Mouse (Mus musculus) cerebellum, adult (tissue): ENCODE results near the gene Snd1.

Experiments
- ATAC-seq: cut with Nextera tagmentation; 2 replicates; pipeline ENCODE4 v1.9.2; 2017; ENCODE audit warnings: mild to moderate bottlenecking, moderate library complexity, mixed read lengths; ENCODE audit not compliant: insufficient number of reproducible peaks, low FRiP score, low TSS enrichment

The Snd1 gene

GRCm38 (mm10) chr6:28681521-28682457 is 206.8 kb downstream of the Snd1 start:
- ATAC-seq: no peak

- ATAC-seq: no peak
Observed at GRCm38 (mm10) chr6:28685052-28685451, 210.1 kb downstream of the Snd1 start.

- ATAC-seq: no peak
Observed at GRCm38 (mm10) chr6:28685745-28686144, 210.8 kb downstream of the Snd1 start.

GRCm38 (mm10) chr6:28687776-28688175 is 212.8 kb downstream of the Snd1 start:
- no peak for ATAC-seq

GRCm38 (mm10) chr6:28692659-28693058 is 217.7 kb downstream of the Snd1 start:
- ATAC-seq: no peak

- ATAC-seq: no peak
Observed at GRCm38 (mm10) chr6:28697214-28697613, 222.3 kb downstream of the Snd1 start.

- no peak for ATAC-seq
Observed at GRCm38 (mm10) chr6:28704612-28705011, 229.7 kb downstream of the Snd1 start.

GRCm38 (mm10) chr6:28705384-28706107 is 230.6 kb downstream of the Snd1 start:
- peak; percentile 80 for ATAC-seq

- ATAC-seq: no peak
Observed at GRCm38 (mm10) chr6:28706108-28706975, 231.4 kb downstream of the Snd1 start.

- no peak for ATAC-seq
Observed at GRCm38 (mm10) chr6:28706976-28707592, 232.1 kb downstream of the Snd1 start.

- ATAC-seq: no peak
Observed at GRCm38 (mm10) chr6:28710035-28710434, 235.1 kb downstream of the Snd1 start.

GRCm38 (mm10) chr6:28717203-28717844 is 242.4 kb downstream of the Snd1 start:
- no peak for ATAC-seq

- ATAC-seq: no peak
Observed at GRCm38 (mm10) chr6:28717845-28718237, 242.9 kb downstream of the Snd1 start.

- ATAC-seq: peak; percentile 68; the same call in 1 of the 2 replicates
Observed at GRCm38 (mm10) chr6:28720391-28721171, 245.6 kb downstream of the Snd1 start.

- no peak for ATAC-seq
Observed at GRCm38 (mm10) chr6:28723059-28723458, 248.1 kb downstream of the Snd1 start.

GRCm38 (mm10) chr6:28724776-28725175 is 249.8 kb downstream of the Snd1 start:
- ATAC-seq: no peak

- no peak for ATAC-seq
Observed at GRCm38 (mm10) chr6:28729236-28729635, 254.3 kb downstream of the Snd1 start.

GRCm38 (mm10) chr6:28729649-28730048 is 254.7 kb downstream of the Snd1 start:
- no peak for ATAC-seq

GRCm38 (mm10) chr6:28731246-28731645 is 256.3 kb downstream of the Snd1 start:
- no peak for ATAC-seq
